In the genomic region with DNA sequence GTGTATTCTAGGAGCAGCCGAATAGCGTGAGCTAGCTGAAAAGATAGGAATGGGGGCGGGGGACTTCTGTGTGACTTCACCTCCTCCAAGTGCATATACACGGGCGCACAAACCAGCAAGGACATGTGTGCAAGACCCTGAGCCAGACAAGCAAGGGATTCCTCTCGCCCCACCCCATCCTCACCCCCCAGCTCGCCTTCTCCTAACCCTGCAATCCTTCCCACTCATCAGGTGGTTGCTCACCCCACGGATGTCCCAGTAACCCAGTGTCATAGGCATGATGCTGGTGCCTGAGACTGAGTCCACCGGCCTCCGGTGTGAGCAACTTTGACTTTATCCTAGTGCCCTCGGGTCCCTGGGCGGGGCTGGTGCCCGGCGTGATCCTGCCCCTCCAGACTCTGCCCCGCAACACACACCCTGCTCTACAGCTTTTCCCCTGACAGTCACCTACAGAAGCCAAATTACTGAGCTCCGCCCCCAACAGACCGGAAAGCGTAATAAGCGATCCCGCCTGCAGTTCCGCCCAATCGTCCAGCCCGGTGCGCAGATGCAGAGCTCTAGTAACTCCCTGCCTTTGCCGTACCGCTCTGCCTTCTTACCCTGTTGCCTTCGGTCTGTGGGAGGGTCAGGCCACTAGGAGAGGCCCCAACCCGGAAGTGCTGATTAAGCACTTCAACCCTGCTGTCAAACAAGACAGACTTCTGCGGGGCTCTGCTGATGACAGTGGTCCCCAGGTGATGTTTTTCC, we compare ENCODE assay signal across 8 mouse cellular contexts. TPM values are rescaled to one million over a fixed set of nuclear protein-coding genes. Genes with fewer than 3 reads are reported as not detected.
DNase-seq lines count a peak whose midpoint lies in the region; ATAC-seq and TF ChIP-seq lines count a peak whose summit lies in the region.

TSS of gene Gstm4 (minus strand) at position 501 of the 747 bp plus-strand sequence.

- peak within 1 kb of the TSS; percentile 72 for H3K4me3 ChIP-seq in bone marrow, adult 2 months (replicated peaks; ENCODE audit: control insufficient read depth, low read depth, low read length)
- peak within 1 kb of the TSS; percentile 57 for H3K4me3 ChIP-seq in embryonic facial prominence, embryonic 14.5 days (ENCODE audit: low read depth, low read length)
- peak within 1 kb of the TSS; percentile 67 for H3K4me3 ChIP-seq in limb, embryonic 10.5 days
- peak within 1 kb of the TSS; percentile 57 for H3K4me3 ChIP-seq in midbrain, embryonic 12.5 days

- ATAC-seq in embryonic facial prominence, embryonic 14.5 days (ENCODE audit: low read depth) = peak; percentile 96
- peak; percentile 92 for ATAC-seq in midbrain, embryonic 12.5 days (ENCODE audit: low FRiP score, low read depth)

- no peaks in the 10 kb centered on the region for H3K36me3 ChIP-seq in embryonic facial prominence, embryonic 14.5 days (ENCODE audit: control insufficient read depth, insufficient read depth, low read length)
- no peaks in the 10 kb centered on the region for H3K36me3 ChIP-seq in limb, embryonic 10.5 days
- no peaks in the 10 kb centered on the region for H3K36me3 ChIP-seq in midbrain, embryonic 12.5 days

- no peaks in the 10 kb centered on the region for H3K27me3 ChIP-seq in embryonic facial prominence, embryonic 14.5 days (replicated peaks; ENCODE audit: control insufficient read depth, insufficient read depth, low read length)
- H3K27me3 ChIP-seq in limb, embryonic 10.5 days (ENCODE audit: low read depth, poor library complexity, severe bottlenecking) = no peaks in the 10 kb centered on the region
- peaks cover 9% of the 10 kb centered on the region for H3K27me3 ChIP-seq in midbrain, embryonic 12.5 days

- H3K4me2 ChIP-seq in embryonic facial prominence, embryonic 14.5 days (ENCODE audit: low read depth, low read length) = peak within 1 kb of the TSS; percentile 92
- H3K4me2 ChIP-seq in midbrain, embryonic 12.5 days (replicated peaks) = peak within 1 kb of the TSS; percentile 89

- H3K9ac ChIP-seq in embryonic facial prominence, embryonic 14.5 days (ENCODE audit: low read depth, low read length) = peak within 1 kb of the TSS; percentile 69
- peak within 1 kb of the TSS; percentile 62 for H3K9ac ChIP-seq in midbrain, embryonic 12.5 days (replicated peaks)

- H3K4me1 ChIP-seq in bone marrow, adult 2 months (ENCODE audit: control insufficient read depth, insufficient read depth, low read length) = peaks cover 4% of the 10 kb centered on the region; the same call in 1 of the 2 replicates
- H3K4me1 ChIP-seq in embryonic facial prominence, embryonic 14.5 days (ENCODE audit: control insufficient read depth, insufficient read depth, low read length) = peaks cover 11% of the 10 kb centered on the region
- H3K4me1 ChIP-seq in limb, embryonic 10.5 days = peaks cover 16% of the 10 kb centered on the region
- peaks cover 5% of the 10 kb centered on the region for H3K4me1 ChIP-seq in midbrain, embryonic 12.5 days

- WGBS in bone marrow, adult 2 months = 5% methylated on average over 29 of the region's 29 CpGs
- WGBS in embryonic facial prominence, embryonic 14.5 days = 6% methylated on average over 27 of the region's 29 CpGs
- WGBS in limb, embryonic 10.5 days = 9% methylated on average over 29 of the region's 29 CpGs
- 9% methylated on average over 29 of the region's 29 CpGs for WGBS in midbrain, embryonic 12.5 days

- no peak; the same call in 1 of the 2 replicates for TF ChIP-seq CTCF in bone marrow, adult 2 months (IDR thresholded peaks at IDR 0.05; ENCODE audit: control insufficient read depth, insufficient read depth, low read length)

- H3K27ac ChIP-seq in bone marrow, adult 2 months (ENCODE audit: control insufficient read depth, insufficient read depth, low read depth, low read length, poor library complexity) = peak within 1 kb of the TSS; percentile 58
- peak within 1 kb of the TSS; percentile 49 for H3K27ac ChIP-seq in embryonic facial prominence, embryonic 14.5 days (replicated peaks; ENCODE audit: low read depth, low read length)
- H3K27ac ChIP-seq in limb, embryonic 10.5 days = peak within 1 kb of the TSS; percentile 80
- H3K27ac ChIP-seq in midbrain, embryonic 12.5 days (replicated peaks) = peak within 1 kb of the TSS; percentile 54

- no peaks in the 10 kb centered on the region for H3K9me3 ChIP-seq in embryonic facial prominence, embryonic 14.5 days (ENCODE audit: control insufficient read depth, low read length)
- H3K9me3 ChIP-seq in limb, embryonic 10.5 days (replicated peaks) = no peaks in the 10 kb centered on the region
- no peaks in the 10 kb centered on the region for H3K9me3 ChIP-seq in midbrain, embryonic 12.5 days

- peak; percentile 66; the same call in 1 of the 2 replicates for TF ChIP-seq POLR2A in bone marrow, adult 2 months (IDR thresholded peaks at IDR 0.05; ENCODE audit: borderline replicate concordance, control insufficient read depth, low read depth, low read length)

- DNase-seq in embryonic facial prominence, embryonic 14.5 days (ENCODE audit: low spot score) = peak; percentile 93
- peak; percentile 93 to 96 for DNase-seq in heart, adult 18-20 months
- DNase-seq in kidney, adult 18-20 months = peak; percentile 89
- DNase-seq in limb, embryonic 10.5 days (ENCODE audit: low spot score) = peak; percentile 84
- peak; percentile 91 for DNase-seq in skeletal muscle tissue, adult 2 months (ENCODE audit: low read depth, low spot score)
- no peak for DNase-seq in adipocyte (ENCODE audit: low spot score)

RNA-seq across cellular contexts. Expression of gene Gstm4, which starts in this region (rescaled TPM):
- polyA plus RNA-seq in bone marrow, adult 2 months (2011; ENCODE audit: insufficient read depth, insufficient read length, low replicate concordance, missing spikeins) = 4.8 and 8.3 TPM in 2 replicates
- 14.1 and 14.2 TPM in 2 replicates for polyA plus RNA-seq in embryonic facial prominence, embryonic 14.5 days (2014; fragmentation: Nextera tagmentation; extraction: Ambion mirVana)
- total RNA-seq in heart, adult 18-20 months (2021) = 10 to 100 TPM; 12.8 to 15.6 TPM
- 11.6 and 15.1 TPM in 2 replicates for polyA plus RNA-seq in limb, embryonic 10.5 days (2016; fragmentation: Nextera tagmentation; extraction: Ambion mirVana)
- polyA plus RNA-seq in midbrain, embryonic 12.5 days (2016; fragmentation: Nextera tagmentation; extraction: Ambion mirVana) = 12.6 and 13.5 TPM in 2 replicates
